Mouse (Mus musculus) midbrain, embryonic 15.5 days (tissue): ENCODE data around the gene Epor. TPM values are rescaled to one million over a fixed set of nuclear protein-coding genes. Genes with fewer than 3 reads are reported as not detected.

ENCODE experiments used
- ATAC-seq: fragments of 200-750 bp; cut with Nextera tagmentation; replicated peaks from 2 replicates; pipeline ENCODE4 v1.8.0; 2017; ENCODE audit warnings: moderate TSS enrichment
- H3K27ac ChIP-seq: fragments of 300-500 bp; sonication (generic); 2 replicates; pipeline ENCODE4 v1.5.1; 2015; ENCODE audit warnings: mild to moderate bottlenecking, inconsistent platforms
- H3K27me3 ChIP-seq: fragments of 300-500 bp; sonication (generic); replicated peaks from 2 replicates; pipeline ENCODE4 v1.6.1; 2015; ENCODE audit warnings: inconsistent platforms
- H3K36me3 ChIP-seq: fragments of 300-500 bp; sonication (generic); replicated peaks from 2 replicates; pipeline ENCODE4 v1.6.1; 2015; ENCODE audit warnings: inconsistent platforms
- H3K4me1 ChIP-seq: fragments of 300-500 bp; sonication (generic); 2 replicates; pipeline ENCODE4 v1.6.1; 2015; ENCODE audit warnings: inconsistent platforms
- H3K4me2 ChIP-seq: fragments of 300-500 bp; sonication (generic); 2 replicates; pipeline ENCODE4 v1.6.1; 2015; ENCODE audit warnings: inconsistent platforms, mild to moderate bottlenecking, moderate library complexity
- H3K4me3 ChIP-seq: fragments of 300-500 bp; sonication (generic); 2 replicates; pipeline ENCODE4 v1.5.1; 2015; ENCODE audit warnings: mild to moderate bottlenecking, inconsistent platforms
- H3K9ac ChIP-seq: fragments of 300-500 bp; sonication (generic); 2 replicates; pipeline ENCODE4 v1.6.1; 2015; ENCODE audit warnings: mild to moderate bottlenecking, inconsistent platforms
- H3K9me3 ChIP-seq: fragments of 300-500 bp; sonication (generic); 2 replicates; pipeline ENCODE4 v1.6.1; 2016; ENCODE audit warnings: inconsistent platforms
- WGBS: fragments of 180-500 bp; shearing (Covaris S2); methylation state at CpG from one replicate; pipeline ENCODE4 v1.1.7; 2015; ENCODE audit warnings: mixed read lengths; 5-methylcytosine and 5-hydroxymethylcytosine counted together
- polyA plus RNA-seq: library from polyadenylated mRNA; unstranded; fragments of >200 nt; fragmentation: Nextera tagmentation; extraction: Ambion mirVana; gene quantifications from 2 replicates; pipeline ENCODE4 v1.2.1, GENCODE M21; 2015

Gene Epor
- polyA plus RNA-seq, 1 experiment from 2014 or later: 1.9 TPM

DNA sequence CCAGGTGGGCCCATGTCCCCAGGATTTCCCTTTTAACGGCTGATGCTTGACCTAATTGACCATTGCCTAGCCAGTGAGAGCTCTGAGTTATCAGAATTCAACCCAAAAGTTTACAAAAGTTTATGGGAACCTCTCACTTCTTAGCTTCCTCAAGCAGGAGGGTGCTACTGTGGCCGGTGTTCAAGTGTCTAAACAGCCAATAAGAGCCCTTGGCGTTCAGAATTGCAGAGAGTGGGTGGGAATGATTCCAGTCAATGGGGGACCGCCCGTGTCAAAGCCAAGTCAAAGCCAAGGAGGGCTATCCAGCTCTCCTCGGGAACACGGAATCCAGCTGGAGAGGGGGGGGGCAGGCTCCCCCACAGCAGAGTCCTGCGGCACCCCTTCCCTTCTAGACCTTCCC, 15.2 kb downstream of the Epor start:
- 59% methylated on average over 8 of the region's 8 CpGs for WGBS
- Histone ChIP-seq H3K9me3 (no peaks in the 10 kb centered on the region), H3K4me1 (peaks cover 6% of the 10 kb centered on the region), H3K36me3 (no peaks in the 10 kb centered on the region; the same call in 1 of the 2 replicates), H3K4me3 (no peak overlapping the region), H3K4me2 (no peak overlapping the region), H3K27ac (no peak overlapping the region), H3K27me3 (no peaks in the 10 kb centered on the region), H3K9ac (no peak overlapping the region)
- no peak for ATAC-seq

DNA sequence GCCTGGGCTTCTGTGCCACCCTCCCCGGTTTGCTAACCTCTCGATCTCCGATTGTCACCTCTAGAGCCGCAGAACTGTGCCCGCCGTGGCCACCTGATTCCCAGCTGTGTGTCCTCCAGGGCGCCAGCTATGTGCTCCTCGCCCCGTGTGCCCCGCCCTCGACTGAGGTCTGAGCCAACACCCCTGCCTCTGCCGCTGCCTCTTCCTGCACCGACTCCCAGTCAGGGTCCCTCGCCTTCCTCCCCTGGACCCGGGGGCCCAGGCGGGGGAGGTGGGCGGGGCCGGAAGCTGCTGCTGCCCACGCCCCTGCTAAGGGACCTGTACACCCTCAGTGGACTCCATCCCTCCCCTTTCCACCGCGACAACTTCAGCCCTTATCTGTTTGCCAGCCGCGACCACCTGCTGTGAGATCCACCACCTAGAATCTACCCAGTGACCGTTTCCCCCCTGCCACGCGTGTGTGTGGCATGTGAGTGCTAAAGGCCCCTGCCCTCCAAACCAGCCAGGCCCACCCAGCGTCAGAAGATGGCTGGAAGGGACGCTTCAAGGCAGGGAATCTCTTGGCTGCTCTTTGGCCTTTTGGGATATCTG, 15.7 kb downstream of the Epor start:
- H3K27ac ChIP-seq: no peak overlapping the region
- no peak for ATAC-seq
- H3K4me1 ChIP-seq: peaks cover under 1% of the 10 kb centered on the region
- H3K27me3 ChIP-seq: no peaks in the 10 kb centered on the region
- no peaks in the 10 kb centered on the region for H3K9me3 ChIP-seq
- no peak overlapping the region for H3K4me3 ChIP-seq
- no peak overlapping the region for H3K9ac ChIP-seq
- no peaks in the 10 kb centered on the region; the same call in 1 of the 2 replicates for H3K36me3 ChIP-seq
- no peak overlapping the region for H3K4me2 ChIP-seq
- WGBS: 8% methylated on average over 28 of the region's 28 CpGs

DNA sequence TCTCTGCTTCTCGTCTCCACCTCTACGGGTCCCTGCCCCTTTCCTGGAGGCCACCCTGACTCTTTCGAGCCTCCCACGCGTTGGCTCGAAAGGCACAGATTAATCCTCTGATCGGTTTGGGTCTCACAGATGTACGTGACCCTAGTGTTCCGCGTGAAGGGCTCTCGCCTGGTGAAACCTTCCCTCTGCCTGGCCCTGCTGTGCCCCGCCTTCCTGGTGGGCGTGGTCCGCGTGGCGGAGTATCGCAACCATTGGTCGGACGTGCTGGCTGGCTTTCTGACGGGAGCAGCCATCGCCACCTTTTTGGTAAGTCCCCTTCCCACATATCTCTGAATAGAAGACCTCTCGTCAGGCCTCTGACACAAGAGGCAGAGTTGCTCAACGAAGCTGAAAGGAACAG, 19.0 kb downstream of the Epor start:
- peaks cover 10% of the 10 kb centered on the region; the same call in 1 of the 2 replicates for H3K36me3 ChIP-seq
- 28% methylated on average over 23 of the region's 23 CpGs for WGBS
- H3K9me3 ChIP-seq: no peaks in the 10 kb centered on the region
- H3K9ac ChIP-seq: no peak overlapping the region
- no peak for ATAC-seq
- no peak overlapping the region for H3K4me2 ChIP-seq
- H3K4me1 ChIP-seq: peaks cover 2% of the 10 kb centered on the region
- no peak overlapping the region for H3K4me3 ChIP-seq
- H3K27me3 ChIP-seq: no peaks in the 10 kb centered on the region
- H3K27ac ChIP-seq: no peak overlapping the region

DNA sequence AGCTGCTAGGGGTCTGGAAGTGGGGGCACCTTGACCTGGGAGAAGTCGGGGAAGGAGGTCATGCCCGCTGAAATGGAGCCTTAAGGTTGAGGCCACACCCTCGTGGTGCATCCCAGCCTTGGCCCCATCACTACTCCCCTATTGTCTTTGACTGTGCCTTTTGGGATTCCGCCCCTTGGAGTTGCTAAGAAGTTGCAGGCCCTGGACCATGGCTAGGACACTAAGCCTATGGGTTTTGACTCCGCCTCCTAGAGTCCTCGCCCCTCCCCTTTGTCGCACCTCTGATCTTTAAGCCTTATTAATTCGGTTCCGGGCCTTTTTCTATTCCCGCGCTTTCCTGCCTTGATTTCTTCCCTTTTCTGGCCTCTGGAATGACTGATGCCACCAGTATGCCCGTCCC, 19.7 kb downstream of the Epor start:
- 0 out of 2 replicates have a peak, but pooled peaks have one; percentile 24 for ATAC-seq
- H3K4me2 ChIP-seq: no peak overlapping the region
- H3K9ac ChIP-seq: no peak overlapping the region
- no peaks in the 10 kb centered on the region for H3K27me3 ChIP-seq
- 50% methylated on average over 12 of the region's 12 CpGs for whole genome bisulfite sequencing
- no peak overlapping the region for H3K27ac ChIP-seq
- no peaks in the 10 kb centered on the region for H3K9me3 ChIP-seq
- peaks cover 10% of the 10 kb centered on the region; the same call in 1 of the 2 replicates for H3K36me3 ChIP-seq
- H3K4me3 ChIP-seq: no peak overlapping the region
- peaks cover 8% of the 10 kb centered on the region for H3K4me1 ChIP-seq

DNA sequence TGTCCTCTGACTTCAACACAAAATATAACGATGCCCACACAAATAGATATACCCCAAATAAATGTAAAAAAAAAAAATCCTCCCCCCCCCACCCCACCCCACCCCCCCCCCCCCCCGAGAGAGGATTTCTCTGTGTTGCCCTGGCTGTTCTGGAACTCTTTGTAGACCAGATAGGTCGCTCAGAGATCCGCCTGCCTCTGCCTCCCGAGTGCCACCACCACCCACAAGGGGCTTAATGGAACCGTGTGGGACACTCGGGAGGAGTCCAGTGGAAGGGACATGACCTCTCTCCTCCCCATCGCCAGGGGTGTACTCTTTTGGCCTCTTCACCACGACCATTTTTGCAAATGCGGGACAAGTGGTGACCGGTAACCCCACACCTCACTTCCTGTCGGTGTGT, 20.3 kb downstream of the Epor start:
- Histone ChIP-seq H3K9ac (no peak overlapping the region), H3K36me3 (peaks cover 10% of the 10 kb centered on the region; the same call in 1 of the 2 replicates), H3K27me3 (no peaks in the 10 kb centered on the region), H3K4me2 (no peak overlapping the region), H3K27ac (no peak overlapping the region), H3K4me1 (peaks cover 14% of the 10 kb centered on the region), H3K9me3 (no peaks in the 10 kb centered on the region), H3K4me3 (no peak overlapping the region)
- no peak for ATAC-seq
- 76% methylated on average over 12 of the region's 12 CpGs for WGBS

DNA sequence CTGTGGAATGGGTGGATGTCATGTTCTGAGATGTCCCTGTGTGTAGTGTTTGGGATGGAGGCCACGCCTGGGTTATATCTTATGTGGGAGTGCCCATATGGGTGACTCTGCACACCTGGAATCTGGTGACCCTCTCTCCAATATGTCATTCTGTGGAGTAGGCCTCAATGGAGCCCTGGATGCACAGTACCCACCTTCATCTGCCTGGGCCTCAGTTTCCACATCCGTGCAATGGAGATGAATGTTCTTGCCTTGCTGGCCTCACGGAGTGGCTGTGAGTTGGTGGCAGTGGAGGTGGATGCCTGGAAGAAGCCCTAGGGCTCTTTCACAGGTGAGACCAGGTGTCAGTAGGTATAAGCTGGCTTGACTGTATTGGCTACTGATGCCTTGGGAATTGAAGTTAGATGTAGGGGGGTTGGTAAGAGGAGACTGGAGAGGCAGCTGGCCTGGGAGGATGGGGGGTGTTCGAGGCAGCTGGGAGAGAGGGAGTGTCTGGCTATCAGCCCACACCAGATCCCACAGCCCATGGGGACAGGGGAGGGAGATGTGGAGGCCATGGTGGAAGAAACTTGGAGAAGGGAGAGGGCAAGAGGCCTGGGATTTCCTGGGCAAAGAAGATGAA, 25.0 kb downstream of the Epor start:
- Histone ChIP-seq H3K27me3 (no peaks in the 10 kb centered on the region), H3K27ac (peak overlapping the region; percentile 89; the same call in 1 of the 2 replicates), H3K4me1 (peaks cover 26% of the 10 kb centered on the region), H3K9ac (peak overlapping the region; percentile 81; the same call in 1 of the 2 replicates), H3K4me3 (peak overlapping the region; percentile 93), H3K4me2 (peak overlapping the region; percentile 65), H3K36me3 (peaks cover 10% of the 10 kb centered on the region; the same call in 1 of the 2 replicates), H3K9me3 (no peaks in the 10 kb centered on the region)
- 80% methylated on average over 4 of the region's 4 CpGs for WGBS
- peak; percentile 1; the same call in 1 of the 2 replicates for ATAC-seq

DNA sequence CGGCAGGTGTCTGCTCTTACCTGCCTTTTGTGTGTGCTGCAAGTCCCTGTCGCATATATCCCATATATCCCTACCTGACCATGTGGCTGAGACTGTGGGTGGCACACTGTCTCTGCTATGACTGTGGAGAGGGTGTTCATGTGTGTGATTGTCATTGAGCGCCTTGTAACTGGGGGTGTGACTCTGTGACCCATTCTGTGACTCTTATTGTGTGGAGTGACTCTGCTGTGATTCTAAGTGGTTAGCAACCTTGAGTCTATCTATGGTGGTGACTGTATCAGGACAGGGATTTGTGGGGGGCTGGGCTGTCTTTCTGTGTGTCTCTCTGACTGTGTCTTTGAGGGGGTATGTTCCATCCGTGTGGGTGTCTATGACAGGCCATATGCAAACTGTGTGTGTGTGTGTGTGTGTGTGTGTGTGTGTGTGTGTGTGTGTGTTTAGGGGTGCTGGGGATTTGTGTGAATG, 25.6 kb downstream of the Epor start:
- Histone ChIP-seq H3K4me2 (peak overlapping the region; percentile 65), H3K4me3 (peak overlapping the region; percentile 93), H3K9ac (peak overlapping the region; percentile 81), H3K27me3 (no peaks in the 10 kb centered on the region), H3K9me3 (no peaks in the 10 kb centered on the region), H3K4me1 (peaks cover 26% of the 10 kb centered on the region), H3K27ac (peak overlapping the region; percentile 89; the same call in 1 of the 2 replicates), H3K36me3 (peaks cover 10% of the 10 kb centered on the region; the same call in 1 of the 2 replicates)
- WGBS: 55% methylated on average over 4 of the region's 4 CpGs
- ATAC-seq: peak; percentile 33

DNA sequence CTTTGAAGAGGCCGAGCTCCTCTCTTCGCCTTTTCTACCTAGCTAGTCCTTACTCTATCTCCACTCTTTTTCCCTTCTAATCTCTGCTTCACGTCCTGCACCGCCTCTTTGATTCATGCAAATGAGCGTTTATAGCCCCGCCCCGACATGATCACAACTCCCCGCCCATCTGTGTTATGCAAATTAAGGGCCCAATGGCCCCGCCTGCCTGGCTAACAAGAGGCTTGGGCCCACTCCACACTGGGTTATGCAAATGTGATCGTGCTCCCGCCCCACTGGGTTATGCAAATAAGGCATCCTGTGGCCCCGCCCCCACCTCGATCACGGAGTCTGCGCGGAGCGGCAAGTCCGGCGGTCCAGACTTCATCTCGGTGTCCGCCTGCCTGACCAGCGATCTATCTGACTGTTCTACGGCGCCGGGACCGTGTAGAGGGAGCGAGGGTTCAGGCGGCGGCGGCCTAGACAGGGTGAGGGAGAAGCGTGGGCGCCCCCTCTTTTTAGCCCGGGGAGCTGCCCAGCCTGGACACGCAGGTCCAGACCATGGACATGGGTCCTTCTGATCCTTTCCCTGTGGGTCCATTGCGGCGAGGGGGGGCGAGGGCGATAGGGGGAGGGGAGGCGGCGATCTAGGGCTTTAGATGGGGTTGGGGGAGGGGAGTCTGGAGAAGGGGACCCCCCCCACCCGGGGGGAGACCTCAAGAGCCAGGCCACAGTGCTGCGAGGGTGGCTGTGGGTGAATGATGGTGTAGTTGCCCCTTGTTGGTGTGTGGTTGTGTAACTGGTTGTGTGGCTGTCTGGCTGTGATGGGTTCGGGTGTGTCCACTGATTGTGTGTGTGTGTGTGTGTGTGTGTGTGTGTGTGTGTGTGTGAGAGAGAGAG, 26.4 kb downstream of the Epor start, which contains the start of gene Plppr2:
Gene Plppr2, plus strand, starts transcription at position 342 of the 879 bp plus-strand sequence.
- no peaks in the 10 kb centered on the region for H3K27me3 ChIP-seq
- peak within 1 kb of the TSS; percentile 93 for H3K4me3 ChIP-seq
- H3K27ac ChIP-seq: peak within 1 kb of the TSS; percentile 89
- H3K9me3 ChIP-seq: no peaks in the 10 kb centered on the region
- peak within 1 kb of the TSS; percentile 81 for H3K9ac ChIP-seq
- H3K4me2 ChIP-seq: peak within 1 kb of the TSS; percentile 65
- peaks cover 10% of the 10 kb centered on the region; the same call in 1 of the 2 replicates for H3K36me3 ChIP-seq
- whole genome bisulfite sequencing: under 1% methylated on average over 38 of the region's 43 CpGs
- H3K4me1 ChIP-seq: peaks cover 26% of the 10 kb centered on the region
- ATAC-seq: peak; percentile 91

DNA sequence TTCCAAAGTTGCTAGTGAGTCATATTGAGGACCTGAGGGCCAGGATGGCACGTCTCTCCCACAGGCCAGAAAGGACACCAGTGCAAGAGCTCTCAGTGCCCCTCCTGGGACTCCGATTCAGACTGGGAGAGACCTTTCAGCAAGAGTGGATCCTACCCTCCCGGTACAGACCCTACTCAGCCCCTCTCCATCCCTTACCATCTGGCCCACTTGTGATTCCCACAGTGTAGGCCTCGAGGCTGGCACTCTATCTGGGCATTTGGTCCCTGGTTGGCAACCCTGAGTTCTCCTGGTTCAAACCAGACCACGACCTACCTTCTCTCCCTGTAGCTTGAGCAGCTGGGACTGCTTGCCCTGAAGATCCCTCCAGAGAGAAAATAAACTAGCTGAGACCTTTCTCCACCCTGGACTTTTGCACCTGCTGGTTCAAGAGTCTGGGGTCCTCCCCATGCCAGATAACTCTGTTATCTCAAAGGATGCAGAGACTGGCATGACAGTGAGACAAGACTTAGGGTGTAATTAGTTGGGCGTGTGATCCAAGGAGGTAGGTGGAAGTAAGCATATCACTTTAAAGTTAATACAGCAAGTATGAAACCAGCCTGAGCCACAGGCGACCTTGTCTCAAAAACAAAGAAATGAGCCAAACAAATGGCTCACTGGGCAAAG, 27.7 kb downstream of the Epor start:
- 85% methylated on average over 7 of the region's 7 CpGs for WGBS
- H3K9me3 ChIP-seq: no peaks in the 10 kb centered on the region
- H3K27ac ChIP-seq: peak overlapping the region; percentile 89; the same call in 1 of the 2 replicates
- H3K27me3 ChIP-seq: no peaks in the 10 kb centered on the region
- H3K36me3 ChIP-seq: peaks cover 5% of the 10 kb centered on the region; the same call in 1 of the 2 replicates
- H3K9ac ChIP-seq: no peak overlapping the region
- H3K4me1 ChIP-seq: peaks cover 26% of the 10 kb centered on the region
- no peak overlapping the region for H3K4me3 ChIP-seq
- no peak for ATAC-seq
- H3K4me2 ChIP-seq: peak overlapping the region; percentile 65; the same call in 1 of the 2 replicates

DNA sequence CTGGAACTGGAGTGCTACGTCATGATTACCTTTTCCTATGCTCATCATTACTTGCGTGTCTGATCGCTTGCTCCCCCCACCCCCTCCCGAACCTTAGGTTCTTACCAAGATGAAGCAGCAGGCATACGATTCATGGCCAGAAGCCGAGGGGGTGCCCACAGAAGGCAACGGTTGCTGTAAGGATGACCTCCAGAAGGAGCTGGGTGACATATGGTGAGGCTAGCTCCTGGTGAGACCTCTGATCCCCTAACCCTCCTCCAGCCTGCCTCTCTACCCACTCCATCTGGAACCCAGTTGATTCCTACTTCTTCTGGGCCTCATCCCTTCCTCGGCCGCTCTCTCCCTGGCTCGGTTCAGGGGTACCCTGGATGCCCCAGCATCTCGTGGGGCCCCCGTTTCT, 29.3 kb downstream of the Epor start:
- peaks cover 21% of the 10 kb centered on the region for H3K4me1 ChIP-seq
- 89% methylated on average over 12 of the region's 12 CpGs for WGBS
- H3K27me3 ChIP-seq: no peaks in the 10 kb centered on the region
- H3K27ac ChIP-seq: no peak overlapping the region
- H3K4me3 ChIP-seq: no peak overlapping the region
- no peak for ATAC-seq
- H3K9ac ChIP-seq: no peak overlapping the region
- no peak overlapping the region for H3K4me2 ChIP-seq
- no peaks in the 10 kb centered on the region for H3K9me3 ChIP-seq
- no peaks in the 10 kb centered on the region for H3K36me3 ChIP-seq

DNA sequence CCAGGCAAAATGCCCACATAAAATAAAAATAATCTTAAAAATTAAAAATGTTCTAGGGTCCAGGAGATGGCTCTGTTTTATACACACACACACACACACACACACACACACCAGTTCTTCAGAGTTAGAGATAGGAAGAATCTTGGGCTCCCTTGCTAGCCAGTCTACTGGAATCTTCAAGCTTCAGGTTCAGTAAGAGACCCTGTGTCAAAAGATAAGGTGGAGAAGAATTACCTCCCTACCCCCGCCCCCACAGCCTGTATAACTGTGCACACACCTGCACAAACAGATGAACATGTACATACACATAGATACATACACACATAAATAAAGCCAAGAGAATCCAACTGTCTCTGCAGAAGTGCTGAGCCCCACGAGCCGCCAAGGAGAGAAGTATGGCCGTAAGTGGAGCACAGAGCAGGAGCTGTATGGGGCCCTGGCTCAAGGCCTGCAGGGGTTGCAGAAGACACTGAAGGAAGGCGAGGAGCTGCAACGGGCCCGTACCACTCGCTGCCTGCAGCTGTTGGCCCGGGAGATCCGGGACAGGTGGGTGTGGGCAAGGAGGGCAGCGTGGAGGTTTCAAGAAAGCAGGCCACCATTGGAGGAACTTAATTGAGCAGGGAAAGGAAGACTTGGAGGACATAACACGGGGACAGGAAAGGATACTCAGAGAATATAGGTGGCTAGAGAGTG, 30.7 kb downstream of the Epor start:
- ATAC-seq: no peak
- Histone ChIP-seq H3K27ac (no peak overlapping the region), H3K4me1 (peaks cover 8% of the 10 kb centered on the region; the same call in 1 of the 2 replicates), H3K4me3 (no peak overlapping the region), H3K4me2 (no peak overlapping the region), H3K9ac (no peak overlapping the region), H3K27me3 (no peaks in the 10 kb centered on the region), H3K36me3 (no peaks in the 10 kb centered on the region), H3K9me3 (no peaks in the 10 kb centered on the region)
- WGBS: 63% methylated on average over 12 of the region's 12 CpGs
